Mouse (Mus musculus) left cerebral cortex, adult 8-10 months (tissue): ENCODE measurements around the gene Dgka. TPM values are rescaled to one million over a fixed set of nuclear protein-coding genes. Genes with fewer than 3 reads are reported as not detected.
A peak's percentile ranks its signal among the peaks of the same experiment; 100 is the strongest.
"Not testable (repeated sequence)": the region's sequence is repeated elsewhere in the genome, so short reads cannot be mapped to it uniquely, and the experiment has no call there.

Experiments
- DNase-seq, 2 experiments: peaks; one replicate each; pipeline ENCODE4 v3.0.0; 2022; ENCODE audit warnings: low spot score in 2 of 2
- total RNA-seq, 4 experiments: library from RNA; stranded (reverse); gene quantifications; 2 replicates each; pipeline ENCODE4 v1.2.4; 2022

Gene Dgka
- total RNA-seq, 4 experiments from 2014 or later = 9.0 to 10.5 (median 9.6) TPM

DNA sequence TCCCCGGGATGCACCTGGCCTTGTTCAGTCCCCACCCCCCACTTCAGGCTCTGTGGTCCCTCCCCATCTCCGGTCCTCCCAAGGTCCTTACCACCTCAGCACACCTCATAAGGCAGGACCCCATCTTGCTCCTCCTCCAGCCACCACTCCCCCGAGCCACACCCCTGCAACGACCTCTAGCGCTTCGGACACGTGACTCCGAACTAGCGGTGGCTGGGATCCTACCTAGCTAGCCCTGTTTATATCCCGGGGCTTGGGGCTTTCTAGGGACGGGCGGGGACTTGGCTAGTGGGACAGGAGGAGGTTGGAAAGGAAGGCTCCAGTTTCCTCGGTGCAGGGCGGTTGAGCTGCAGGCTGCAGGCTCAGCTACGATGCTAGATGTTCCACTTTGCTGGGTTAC is 7.2 kb downstream of the Dgka start:
- no peak for DNase-seq

DNA sequence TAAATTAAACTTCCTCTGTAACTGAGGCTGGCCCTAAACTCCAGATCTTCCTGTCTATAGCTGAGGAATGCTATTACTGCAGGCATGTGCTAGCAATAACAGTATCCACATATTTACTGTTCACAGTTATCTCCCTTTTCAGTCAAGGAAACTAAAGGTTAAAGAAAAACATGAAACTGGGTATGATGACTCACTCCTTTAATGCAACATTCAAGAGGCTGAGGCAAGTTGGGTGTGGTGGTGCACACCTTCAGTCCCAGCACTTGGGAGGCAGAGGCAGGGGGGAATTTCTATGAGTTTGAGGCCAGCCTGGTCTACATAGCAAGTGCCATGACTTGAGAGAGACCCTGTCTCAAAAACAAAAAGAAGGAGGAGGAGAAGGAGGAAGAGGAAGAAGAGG is 12.7 kb downstream of the Dgka start:
- DNase-seq = no peak

DNA sequence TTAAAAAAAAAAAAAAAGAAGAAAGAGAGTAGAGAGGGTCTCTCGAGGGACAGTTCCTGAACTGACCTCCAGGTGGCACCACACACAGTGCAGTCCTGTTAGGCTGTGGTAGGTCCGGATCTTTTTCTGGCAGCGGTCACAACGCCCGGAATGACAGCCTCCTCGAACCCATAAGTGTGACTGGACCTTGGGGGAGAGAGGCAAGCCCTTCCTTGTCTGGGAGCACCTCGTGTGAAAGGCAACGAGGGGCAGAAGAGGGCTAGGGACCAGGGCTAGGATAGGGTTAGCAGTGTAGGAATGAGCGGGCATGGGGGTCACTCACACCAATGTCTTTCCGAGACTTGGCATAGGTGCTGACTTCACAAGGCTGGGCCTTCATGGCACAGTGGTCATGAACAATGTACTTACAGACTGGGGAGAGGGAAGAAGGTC is 13.6 kb downstream of the Dgka start:
- peak in 1 of 2 experiments; percentile 47 for DNase-seq

DNA sequence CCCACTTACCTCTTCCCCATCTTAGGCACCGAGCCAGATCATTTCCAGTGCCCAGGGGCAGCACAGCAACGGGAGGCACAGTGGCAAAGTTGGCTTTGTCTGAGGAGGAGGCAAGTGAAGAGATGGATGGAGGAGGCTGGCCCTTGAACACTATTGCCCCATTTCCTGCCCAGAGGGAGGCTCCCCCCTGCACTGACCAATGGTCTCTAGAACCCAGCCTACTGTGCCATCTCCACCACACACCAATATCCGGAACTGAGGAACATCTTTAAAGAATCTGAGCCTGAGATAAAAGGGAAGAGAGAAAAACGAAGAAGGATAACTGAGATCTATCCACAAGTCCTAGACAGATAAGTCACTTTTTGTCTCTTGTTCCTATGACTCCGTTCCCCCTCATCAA is 16.6 kb downstream of the Dgka start:
- DNase-seq = no peak

DNA sequence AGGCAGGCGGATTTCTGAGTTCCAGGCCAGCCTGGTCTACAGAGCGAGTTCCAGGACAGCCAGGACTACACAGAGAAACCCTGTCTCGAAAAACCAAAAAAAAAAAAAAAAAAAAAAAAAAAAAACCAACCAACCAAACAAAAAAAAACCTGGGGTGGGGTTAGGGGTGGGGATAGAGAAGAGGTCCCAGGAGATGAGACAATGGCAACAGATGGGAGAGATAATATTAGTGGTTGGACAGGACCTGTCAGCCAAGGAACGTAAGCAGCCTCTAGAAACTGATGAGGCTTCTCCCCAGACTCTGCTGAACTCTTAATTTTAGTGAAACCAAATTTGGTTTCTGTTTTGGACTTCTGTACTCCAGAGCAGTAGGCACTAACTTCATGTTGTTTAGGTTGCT is 19.2 kb downstream of the Dgka start:
- DNase-seq = not testable (repeated sequence)

DNA sequence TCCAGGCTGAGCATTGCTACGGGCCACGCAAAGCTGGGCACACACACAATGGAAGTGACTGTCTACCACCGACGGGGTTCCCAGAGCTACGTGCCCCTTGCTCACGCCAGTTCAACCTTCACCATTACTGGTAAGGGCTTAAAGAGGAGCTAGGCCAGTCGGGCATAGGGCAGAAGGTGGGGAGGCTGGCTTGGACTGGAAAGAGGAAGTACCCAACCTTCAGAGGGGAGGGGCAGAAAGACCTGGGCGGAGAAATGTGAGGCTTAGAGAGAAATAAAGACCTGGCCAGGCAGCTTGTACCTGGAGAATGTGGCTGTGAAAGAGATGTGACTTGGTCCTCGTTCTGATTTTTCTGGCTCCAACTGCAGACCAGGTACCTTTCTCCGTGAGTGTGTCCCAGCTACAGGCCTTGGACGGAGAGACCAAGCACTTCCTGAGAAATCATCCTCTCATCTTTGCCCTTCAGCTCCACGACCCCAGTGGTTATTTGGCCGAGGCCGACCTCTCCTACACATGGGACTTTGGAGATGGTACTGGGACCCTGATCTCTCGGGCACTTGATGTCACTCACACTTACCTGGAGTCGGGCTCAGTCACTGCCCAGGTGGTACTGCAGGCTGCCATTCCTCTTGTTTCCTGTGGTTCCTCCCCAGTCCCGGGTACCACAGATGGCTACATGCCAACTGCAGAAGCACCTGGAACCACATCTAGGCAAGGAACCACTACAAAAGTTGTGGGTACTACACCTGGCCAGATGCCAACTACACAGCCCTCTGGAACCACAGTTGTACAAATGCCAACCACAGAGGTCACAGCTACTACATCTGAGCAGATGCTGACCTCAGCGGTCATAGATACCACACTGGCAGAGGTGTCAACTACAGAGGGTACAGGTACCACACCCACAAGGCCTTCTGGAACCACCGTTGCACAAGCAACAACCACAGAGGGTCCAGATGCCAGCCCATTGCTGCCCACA is 28.8 kb downstream of the Dgka start:
- DNase-seq = no peak

DNA sequence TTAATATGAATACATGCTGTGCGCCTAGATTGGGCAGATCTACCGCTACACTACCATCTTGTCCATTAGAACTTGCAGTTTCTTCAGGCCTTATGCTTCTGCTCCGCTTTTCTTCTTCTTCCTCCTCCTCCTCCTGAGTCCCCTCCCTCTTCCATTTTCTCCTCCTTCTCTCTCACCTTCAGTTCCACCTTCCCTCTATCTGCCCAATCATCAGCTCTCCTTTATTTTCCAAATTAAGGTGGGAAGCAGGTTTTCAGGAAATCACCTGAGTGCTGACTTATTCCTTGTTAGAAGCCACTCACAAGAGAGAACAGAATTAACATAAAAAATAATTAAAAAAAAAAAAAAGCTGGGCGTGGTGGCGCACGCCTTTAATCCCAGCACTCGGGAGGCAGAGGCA is 33.3 kb downstream of the Dgka start:
- DNase-seq = not testable (repeated sequence)

DNA sequence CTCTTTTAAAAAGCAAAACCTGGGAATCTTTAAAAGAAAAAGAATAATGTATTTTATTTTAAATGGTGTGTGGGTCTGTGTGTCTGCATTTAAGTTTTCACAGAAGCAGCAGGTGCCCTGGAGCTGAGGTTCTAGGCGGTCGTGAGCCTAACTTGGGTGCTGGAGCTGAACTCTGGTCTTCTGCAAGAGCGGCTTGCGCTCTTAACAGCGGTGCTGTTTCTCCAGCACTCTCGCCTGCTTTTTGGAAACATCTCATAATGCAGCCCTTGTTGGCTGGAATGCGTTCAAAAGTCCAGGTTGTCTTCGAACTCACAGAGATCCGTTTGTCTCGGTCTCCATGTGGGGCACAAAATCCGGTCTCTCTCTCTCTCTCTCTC is 39.4 kb downstream of the Dgka start:
- DNase-seq = no peak

DNA sequence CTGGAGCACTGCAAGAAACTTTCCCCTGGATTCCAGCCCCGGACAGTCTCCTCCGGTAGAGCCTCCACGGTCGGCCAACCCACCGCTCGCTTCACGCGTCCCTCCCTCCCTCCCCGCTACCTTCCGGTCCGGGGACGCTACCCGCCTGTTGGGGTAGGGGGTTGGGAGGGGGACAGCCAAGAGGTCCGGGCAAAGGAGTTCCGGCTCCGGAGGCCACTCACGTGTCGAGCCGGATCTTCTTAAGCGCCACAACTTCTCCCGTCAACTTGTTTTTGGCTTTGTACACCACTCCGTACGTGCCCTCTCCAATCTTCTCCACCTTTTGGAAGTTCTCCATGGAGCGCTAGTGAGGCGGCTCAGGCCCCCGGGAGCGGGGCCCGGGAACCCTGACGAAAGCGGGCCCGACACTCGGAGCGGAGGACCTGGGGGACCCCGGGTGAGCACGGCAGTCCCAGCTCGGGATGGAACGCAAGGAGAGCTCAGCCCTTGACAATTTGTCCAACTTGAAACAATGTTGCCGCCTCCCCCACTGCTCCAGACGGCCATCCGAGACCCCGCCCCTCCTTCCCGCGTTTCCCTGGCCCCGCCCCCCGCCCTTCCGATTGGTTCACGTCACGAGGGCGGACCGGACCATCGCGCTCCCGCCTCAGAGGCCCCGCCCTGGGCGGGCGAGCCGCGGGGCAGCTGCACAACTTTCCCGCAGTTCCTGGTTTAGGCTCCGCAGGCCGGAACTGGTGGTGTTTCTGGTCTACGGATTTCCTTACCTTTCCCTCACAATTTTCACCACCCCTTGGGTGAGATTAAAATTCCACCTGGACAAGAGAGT is 40.0 kb downstream of the Dgka start, which contains the start of gene Cdk2:
Gene Cdk2, minus strand, starts transcription at position 541 of the 826 bp plus-strand sequence.
- peak; percentile 59 to 75 for DNase-seq

DNA sequence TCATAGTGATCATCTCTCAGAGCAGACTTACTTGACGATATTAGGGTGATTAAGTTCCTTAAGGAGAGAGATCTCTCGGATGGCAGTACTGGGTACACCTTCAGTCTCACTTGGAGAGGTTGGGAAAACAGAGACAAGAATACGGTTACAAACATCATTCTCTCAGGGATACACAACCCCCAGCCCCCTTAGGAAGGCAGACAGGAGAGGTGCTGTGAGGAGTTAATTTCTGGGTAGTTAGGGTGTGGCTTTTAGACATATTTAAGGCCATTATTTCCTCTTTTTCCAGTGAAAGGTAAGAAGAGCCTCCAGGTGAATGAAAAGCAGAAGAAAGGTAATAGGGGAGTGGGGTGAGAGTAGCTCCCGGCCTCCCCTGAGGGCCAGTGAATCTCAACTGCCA is 40.8 kb downstream of the Dgka start, which contains the start of gene Pmel:
Gene Pmel, plus strand, starts transcription at position 301 of the 400 bp plus-strand sequence.
- no peak for DNase-seq

DNA sequence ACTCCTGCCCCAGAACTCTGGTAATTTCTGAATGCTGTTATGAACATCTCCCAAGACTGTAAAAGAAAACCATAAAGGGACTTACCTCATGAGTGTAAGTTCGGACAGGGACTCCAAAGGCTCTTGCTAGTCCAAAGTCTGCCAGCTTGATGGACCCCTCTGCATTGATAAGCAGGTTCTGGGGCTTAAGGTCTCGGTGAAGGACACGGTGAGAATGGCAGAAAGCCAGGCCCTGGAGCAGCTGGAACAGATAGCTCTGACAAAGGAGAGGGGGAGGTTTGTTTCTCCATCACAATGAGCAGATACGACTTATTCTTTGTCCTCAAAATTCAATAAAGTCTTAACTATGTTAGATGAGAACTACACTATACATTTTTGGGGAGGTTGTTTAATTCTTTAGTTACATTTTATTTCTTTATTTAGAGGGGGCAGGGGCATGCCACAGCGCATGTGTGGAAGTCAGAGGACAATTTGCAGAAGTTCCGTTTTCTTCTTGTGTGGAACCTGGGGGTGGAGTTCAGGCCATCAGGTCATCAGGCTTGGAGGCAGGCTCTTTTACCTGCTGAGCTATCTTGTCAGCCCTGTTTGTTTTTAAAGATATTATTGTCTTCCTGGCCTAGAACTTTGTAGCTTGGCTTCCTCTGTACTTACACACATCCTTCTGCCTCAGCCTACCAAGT is 42.2 kb downstream of the Dgka start:
- DNase-seq = no peak

DNA sequence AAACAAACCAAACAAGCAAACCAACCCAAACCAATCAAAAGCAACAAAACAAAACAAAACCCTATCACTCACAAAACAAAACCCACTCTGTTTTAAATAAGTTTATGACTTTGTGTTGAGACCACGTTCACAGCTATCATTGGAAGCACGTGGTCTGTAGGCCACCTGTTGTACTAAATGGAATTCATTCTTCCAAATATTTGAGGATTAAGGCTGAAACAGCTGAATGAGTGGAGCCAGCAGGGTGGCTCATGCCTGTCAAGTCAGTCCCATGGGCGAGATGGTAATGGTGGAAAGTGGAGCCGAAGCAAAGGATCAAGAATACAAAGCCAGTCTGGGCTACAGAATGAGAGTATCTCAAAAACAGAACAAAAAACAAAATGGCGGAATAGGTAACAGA is 43.9 kb downstream of the Dgka start:
- DNase-seq = no peak

DNA sequence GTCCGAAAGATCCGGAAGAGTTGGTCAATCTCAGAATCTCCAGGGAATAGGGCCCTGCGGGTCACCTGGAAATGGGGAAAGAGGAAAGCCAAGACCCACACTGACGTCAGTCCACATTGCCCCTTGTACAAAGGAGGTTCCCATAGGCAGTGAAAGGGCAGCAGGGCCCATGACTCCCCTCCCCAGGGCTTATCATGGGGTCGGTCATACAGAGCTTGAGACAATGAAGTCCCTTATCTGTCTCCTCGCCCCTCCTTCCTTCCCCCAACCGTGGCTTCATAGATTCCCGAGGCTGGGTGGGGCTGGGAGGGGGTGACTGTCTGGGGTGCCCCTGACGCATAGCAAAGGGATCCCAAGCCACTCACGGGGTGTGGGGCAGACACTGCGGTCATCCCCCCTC is 45.0 kb downstream of the Dgka start:
- no peak for DNase-seq

DNA sequence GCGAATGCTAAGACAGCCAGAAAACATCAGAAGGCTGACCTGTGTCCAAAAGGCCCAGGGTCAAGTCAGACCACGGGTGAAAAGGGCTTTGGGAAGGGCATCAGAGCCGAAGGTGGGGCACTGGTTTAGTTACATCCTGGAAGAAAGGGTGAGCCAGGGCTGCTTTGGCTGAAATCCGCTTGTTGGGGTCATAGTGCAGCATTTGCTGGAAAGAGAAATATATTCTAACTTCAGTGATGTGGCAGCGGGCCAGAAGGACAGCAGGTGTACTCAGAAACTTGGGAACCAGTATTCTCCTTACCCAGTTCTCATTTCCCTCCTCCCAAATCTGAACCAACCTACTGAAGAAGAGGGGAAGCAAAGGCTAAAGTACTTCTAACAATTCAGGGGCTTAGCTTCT is 45.6 kb downstream of the Dgka start:
- no peak for DNase-seq

DNA sequence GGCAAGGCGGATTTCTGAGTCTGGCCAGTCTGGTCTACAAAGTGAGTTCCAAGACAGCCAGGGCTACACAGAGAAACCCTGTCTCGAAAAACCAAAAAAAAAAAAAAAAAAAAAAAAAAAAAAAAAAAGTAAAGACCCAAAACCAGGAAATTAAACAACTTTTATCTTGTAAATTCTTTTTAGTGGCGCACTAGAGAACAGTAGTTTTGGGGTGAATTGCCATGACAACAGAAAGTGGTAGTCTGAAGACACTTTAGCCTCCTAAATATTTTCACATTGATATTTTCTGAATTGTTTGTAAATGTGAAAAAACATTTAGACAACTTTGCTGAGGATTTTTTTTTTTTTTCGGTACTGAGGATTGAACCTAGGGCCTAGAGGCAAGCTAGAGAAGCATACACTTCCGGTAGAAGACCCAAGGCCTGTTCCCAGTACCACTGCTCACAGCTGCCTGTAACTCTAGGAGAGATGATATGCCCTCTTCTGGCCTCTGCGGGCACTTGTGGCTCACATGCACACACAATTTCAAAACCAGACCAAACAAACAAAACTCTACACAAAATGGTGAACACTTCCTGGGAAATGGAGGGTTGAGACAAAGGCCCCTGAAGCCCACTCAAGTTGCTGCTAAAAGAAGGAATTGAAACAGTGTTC is 47.5 kb downstream of the Dgka start:
- DNase-seq = no peak

DNA sequence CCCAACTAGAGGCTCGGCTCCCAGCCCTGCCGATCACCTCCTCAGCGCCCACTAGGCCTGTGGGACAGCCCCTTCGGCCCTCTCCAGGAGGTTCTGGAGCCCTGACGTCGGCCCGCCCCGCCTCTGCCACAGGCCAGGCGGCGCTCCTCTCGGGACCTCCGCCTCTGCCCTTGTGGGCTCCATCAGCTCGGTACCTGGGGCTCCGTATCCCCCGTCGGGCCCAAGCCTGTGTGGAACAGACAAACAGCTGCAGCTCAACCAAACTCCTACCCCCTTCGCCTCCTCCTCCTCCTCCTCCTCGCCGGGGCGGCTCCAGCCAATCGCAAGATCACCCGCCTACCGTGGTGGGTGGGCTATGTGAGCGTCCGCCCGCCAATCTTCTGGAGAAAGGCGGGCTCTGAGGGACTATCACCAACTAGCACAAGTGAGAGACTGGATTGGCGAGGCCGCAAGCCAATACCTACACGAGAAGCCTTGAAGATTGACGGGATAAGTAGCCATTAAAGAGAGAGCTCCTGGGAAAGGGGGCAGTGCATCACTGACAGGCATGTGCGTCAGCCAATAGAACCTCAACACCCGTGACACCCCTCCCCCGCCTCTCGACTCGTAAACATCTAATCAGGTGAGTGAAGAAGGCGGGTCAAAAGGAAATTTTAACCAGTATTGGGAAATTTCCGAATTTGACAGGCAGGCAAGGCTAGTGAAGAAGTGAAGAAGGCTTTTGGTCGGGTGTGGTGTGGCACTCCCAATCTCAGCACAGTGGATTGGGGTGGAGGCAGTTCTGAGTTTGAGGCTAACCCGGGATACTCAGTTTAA is 48.5 kb downstream of the Dgka start, which contains the start of gene Rab5b:
Gene Rab5b, minus strand, starts transcription at position 273 of the 816 bp plus-strand sequence.
- peak; percentile 99 to 100 for DNase-seq

DNA sequence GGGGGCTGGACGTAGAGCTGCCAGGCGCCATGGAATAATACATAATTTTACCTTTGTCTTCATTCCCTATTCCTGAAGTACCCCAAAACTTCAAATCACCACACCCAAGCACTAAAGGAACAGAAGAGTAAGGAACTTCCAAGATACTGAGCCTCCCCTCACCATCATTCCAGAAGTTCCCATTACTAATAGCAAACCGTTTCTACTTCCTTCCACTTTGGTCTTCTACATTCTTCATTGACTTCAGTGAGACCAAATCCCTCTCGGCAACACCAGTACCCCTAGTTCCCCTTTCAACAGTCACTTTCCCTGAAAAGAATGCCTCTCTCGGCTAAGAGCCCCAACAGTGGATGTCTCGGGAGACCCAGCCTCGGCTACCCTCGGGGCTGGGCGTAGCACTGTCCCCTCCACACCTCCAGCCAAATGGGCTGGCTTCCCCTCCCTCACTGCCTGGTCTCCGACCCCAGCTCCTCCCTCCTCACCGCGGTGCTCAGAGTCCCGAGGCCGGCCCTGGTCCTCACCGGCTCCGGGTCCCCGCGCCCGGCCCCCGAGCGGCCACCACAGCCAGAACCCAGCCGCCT is 49.2 kb downstream of the Dgka start:
- no peak for DNase-seq

DNA sequence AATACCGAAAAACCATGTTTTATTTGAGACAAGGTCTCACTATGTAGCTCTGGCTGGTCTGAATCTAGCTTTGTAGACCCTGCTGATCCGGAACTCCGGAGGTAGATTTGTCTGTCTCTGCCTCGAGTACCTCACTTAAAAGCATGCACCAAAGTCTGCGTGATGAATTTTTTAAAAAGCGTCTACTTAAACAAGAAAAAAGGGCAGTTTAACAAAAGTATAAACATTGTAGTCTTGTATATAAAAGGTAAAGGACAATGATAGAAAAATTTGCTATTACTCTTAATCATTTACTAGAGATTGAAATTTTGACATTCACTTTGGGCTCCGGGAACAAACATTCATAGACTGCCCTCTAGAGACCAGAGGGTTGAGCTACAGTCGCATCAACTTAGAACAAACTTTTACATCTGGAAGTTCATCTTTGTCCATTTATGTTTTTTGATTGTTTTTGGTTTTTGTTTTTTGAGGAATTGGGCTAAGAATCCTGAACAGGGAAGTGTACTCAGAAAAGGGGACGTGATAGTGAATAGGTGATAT is 70.1 kb downstream of the Dgka start:
- no peak for DNase-seq

DNA sequence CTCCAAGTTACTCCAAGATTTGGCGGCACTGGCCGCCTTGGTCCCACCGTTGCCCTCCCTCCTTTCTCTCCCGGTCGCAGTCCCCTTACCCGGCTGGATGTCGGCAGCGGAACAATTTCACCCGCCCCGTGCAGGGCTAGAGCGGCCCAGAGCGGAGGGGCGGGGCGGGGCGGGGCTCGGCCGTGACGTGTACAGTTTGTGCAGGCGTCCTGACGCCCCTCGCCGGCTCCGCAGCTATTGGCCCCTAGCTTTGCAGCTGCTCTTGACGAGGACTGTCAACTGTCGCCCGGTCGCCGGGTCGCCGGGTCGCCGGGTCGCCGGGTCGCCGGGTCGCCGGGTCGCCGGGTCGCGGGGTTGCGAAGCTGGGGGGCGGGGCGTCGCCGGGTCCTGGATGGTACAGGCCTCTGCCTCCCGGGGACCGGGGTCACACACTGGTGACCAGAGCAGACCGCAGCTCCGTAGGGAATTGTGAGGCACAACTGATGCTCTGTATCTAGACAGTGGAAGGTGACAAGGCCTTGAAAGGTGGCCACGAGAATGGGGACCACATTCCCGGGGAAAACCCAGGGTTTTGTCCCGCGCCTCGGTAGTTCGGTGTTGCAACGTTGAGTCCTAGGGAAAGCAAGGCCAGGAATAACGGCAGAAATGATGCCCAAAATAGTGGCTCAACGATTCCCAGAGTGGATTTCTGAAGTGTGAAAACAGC is 70.7 kb downstream of the Dgka start, which contains the start of gene Suox:
Gene Suox, minus strand, starts transcription at position 311 of the 706 bp plus-strand sequence.
- peak; percentile 65 to 79 for DNase-seq
